Mouse (Mus musculus) kidney, postnatal 36 days (tissue): ENCODE measurements at regions not wholly inside any gene's neighbourhood (a gene's known extent, or its start where the extent isn't known, plus 50 kb on each side); places are given as distances from the start of the nearest gene placed in this dataset.
"Not testable (repeated sequence)": the region's sequence is repeated elsewhere in the genome, so short reads cannot be mapped to it uniquely, and the experiment has no call there.

Source experiments
- DNase-seq, 2 experiments: peaks; one replicate each; pipeline ENCODE4 v3.0.0; 2021 to 2022; ENCODE audit warnings: mixed read lengths in 2 of 2

- DNase-seq: peak; percentile 53 to 85
Measured at GRCm38 (mm10) chr10:62055408-62055807, 76.5 kb upstream of the Col13a1 start.

GRCm38 (mm10) chr10:62049782-62050192, 70.9 kb upstream of the Col13a1 start:
- DNase-seq: peak; percentile 59 to 71

GRCm38 (mm10) chr10:62044408-62044807, 65.5 kb upstream of the Col13a1 start:
- no peak for DNase-seq

GRCm38 (mm10) chr10:62039915-62040314, 61.0 kb upstream of the Col13a1 start:
- no peak for DNase-seq

GRCm38 (mm10) chr10:62038656-62039055, 59.7 kb upstream of the Col13a1 start:
- no peak for DNase-seq

- peak in 1 of 2 experiments; percentile 3 for DNase-seq
Measured at GRCm38 (mm10) chr10:62037402-62038199, 58.7 kb upstream of the Col13a1 start.

GRCm38 (mm10) chr10:62036815-62037214, 57.9 kb upstream of the Col13a1 start:
- DNase-seq: no peak

- DNase-seq: no peak
Measured at GRCm38 (mm10) chr10:62034291-62034690, 55.4 kb upstream of the Col13a1 start.

- DNase-seq: no peak
Measured at GRCm38 (mm10) chr10:62033748-62034147, 54.8 kb upstream of the Col13a1 start.

- DNase-seq: not testable (repeated sequence)
Measured at GRCm38 (mm10) chr10:62031986-62032385, 53.1 kb upstream of the Col13a1 start.

GRCm38 (mm10) chr10:62029271-62029670, 50.4 kb upstream of the Col13a1 start:
- DNase-seq: no peak
